Mouse (Mus musculus) lung, postnatal 25 days (tissue): ENCODE measurements at regions not wholly inside any gene's neighbourhood (a gene's known extent, or its start where the extent isn't known, plus 50 kb on each side); places are given as distances from the start of the nearest gene placed in this dataset.

Experiments
- DNase-seq: peaks from one replicate; pipeline ENCODE4 v3.0.0; 2022; ENCODE audit warnings: low spot score

DNA sequence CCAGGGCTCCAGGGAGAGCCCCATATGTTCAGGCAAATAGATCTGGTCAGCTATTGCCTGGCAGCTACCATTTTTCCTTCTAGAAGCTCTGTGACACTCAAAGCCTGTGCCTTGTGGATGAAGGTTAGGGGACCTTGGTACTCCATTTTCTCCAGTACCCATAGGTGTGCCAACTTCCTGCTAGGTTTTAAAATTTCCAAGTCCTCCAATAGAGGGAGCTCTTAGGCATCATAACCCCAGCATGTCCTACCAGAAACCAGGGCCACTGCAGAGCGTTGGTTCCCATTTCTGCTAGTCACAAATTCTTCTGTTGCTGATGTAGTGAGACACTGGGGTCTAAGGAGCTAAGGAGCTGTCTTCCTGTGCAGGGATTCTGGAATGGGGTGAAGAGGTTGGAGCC is 165.3 kb upstream of the Glra1 start:
- no peak for DNase-seq

GRCm38 (mm10) chr11:55772538-55772937 is 164.5 kb upstream of the Glra1 start:
- no peak for DNase-seq

- no peak for DNase-seq
Observed at GRCm38 (mm10) chr11:55772107-55772506, 164.1 kb upstream of the Glra1 start.

DNA sequence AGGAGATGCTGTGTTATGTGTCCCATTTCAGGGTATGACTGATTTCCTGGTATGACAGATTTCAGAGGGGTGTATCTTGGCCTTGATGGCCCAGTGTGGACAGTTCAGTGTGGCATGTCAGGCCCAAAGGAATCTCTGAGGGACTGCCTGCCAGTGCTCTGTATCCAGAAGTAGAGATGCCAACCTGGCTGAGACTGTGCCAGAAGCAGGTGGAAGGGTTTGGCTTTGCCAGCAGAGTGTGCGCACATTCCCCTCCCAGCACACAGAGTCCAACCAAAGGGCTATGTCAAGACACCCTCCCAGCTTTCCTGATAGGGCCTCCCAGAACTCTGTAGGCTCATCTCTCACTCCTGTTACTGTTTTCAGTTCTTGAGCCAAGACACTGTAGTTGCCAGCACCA is 156.8 kb upstream of the Glra1 start:
- no peak for DNase-seq
